Mouse (Mus musculus) testis, adult 2 months (tissue): ENCODE measurements around the gene Utp11.

Experiments
- CTCF ChIP-seq: fragments of 200-500 bp; IDR thresholded peaks from 2 replicates; pipeline ENCODE4 v1.5.1; 2012; ENCODE audit warnings: low read depth, mild to moderate bottlenecking, inconsistent platforms, low read length, moderate library complexity; ENCODE audit not compliant: control insufficient read depth, insufficient read depth, insufficient replicate concordance
- POLR2A ChIP-seq: fragments of 200-500 bp; IDR thresholded peaks from 2 replicates; pipeline ENCODE4 v1.6.1; 2012; ENCODE audit warnings: low read depth, mild to moderate bottlenecking, inconsistent platforms, low read length, moderate library complexity; ENCODE audit not compliant: control insufficient read depth

GRCm38 (mm10) chr4:124691455-124691854 is 1.9 kb downstream of the Utp11 start:
- no peak for TF ChIP-seq CTCF
- TF ChIP-seq POLR2A: no peak
